Mouse (Mus musculus) liver, adult 2 months (tissue): ENCODE measurements around the gene Plcb4. TPM values are rescaled to one million over a fixed set of nuclear protein-coding genes. Genes with fewer than 3 reads are reported as not detected.

Source experiments
- DNase-seq: peaks from one replicate; pipeline ENCODE4 v3.0.0-alpha.2; 2011; ENCODE audit warnings: low read depth, low spot score; ENCODE audit errors: extremely low read depth
- H3K27ac ChIP-seq: fragments of 200-500 bp; replicated peaks from 2 replicates; pipeline ENCODE4 v1.5.1; 2012; ENCODE audit warnings: low read depth, mild to moderate bottlenecking, control low read depth, inconsistent platforms, low read length; ENCODE audit not compliant: insufficient read depth
- H3K27me3 ChIP-seq: fragments of 200-500 bp; 2 replicates; pipeline ENCODE4 v1.6.1; 2012; ENCODE audit warnings: mild to moderate bottlenecking, moderate library complexity, low read length, inconsistent platforms; ENCODE audit not compliant: control insufficient read depth, insufficient read depth
- H3K36me3 ChIP-seq: fragments of 200-500 bp; 2 replicates; pipeline ENCODE4 v1.6.1; 2012; ENCODE audit warnings: low read length, inconsistent platforms; ENCODE audit not compliant: control insufficient read depth, insufficient read depth
- H3K4me1 ChIP-seq: fragments of 200-500 bp; 2 replicates; pipeline ENCODE4 v1.6.1; 2011; ENCODE audit warnings: low read length; ENCODE audit not compliant: control insufficient read depth, insufficient read depth
- H3K4me3 ChIP-seq: fragments of 200-500 bp; 2 replicates; pipeline ENCODE4 v1.5.1; 2011; ENCODE audit warnings: low read depth, mild to moderate bottlenecking, control low read depth, low read length, moderate library complexity; ENCODE audit not compliant: insufficient read depth
- H3K79me2 ChIP-seq: fragments of 200-500 bp; 2 replicates; pipeline ENCODE4 v1.6.1; 2012; ENCODE audit warnings: inconsistent platforms, mild to moderate bottlenecking, low read length, moderate library complexity; ENCODE audit not compliant: control insufficient read depth, insufficient read depth
- H3K9ac ChIP-seq: fragments of 200-500 bp; 2 replicates; pipeline ENCODE4 v1.6.1; 2012; ENCODE audit warnings: low read depth, mild to moderate bottlenecking, control low read depth, inconsistent platforms, low read length
- CTCF ChIP-seq: fragments of 200-500 bp; IDR thresholded peaks from 2 replicates; pipeline ENCODE4 v1.5.1; 2011; ENCODE audit warnings: low read depth, low read length, control low read depth
- POLR2A ChIP-seq: fragments of 200-500 bp; IDR thresholded peaks from 2 replicates; pipeline ENCODE4 v1.6.1; 2011; ENCODE audit warnings: low read length, control low read depth; ENCODE audit not compliant: insufficient read depth; ENCODE audit errors: extremely low read depth
- WGBS: fragments of 180-500 bp; shearing (Covaris S2); methylation state at CpG from one replicate; pipeline ENCODE4 v1.1.7; 2018; 5-methylcytosine and 5-hydroxymethylcytosine counted together
- polyA plus RNA-seq: library from polyadenylated mRNA; depleted of rRNA; stranded (reverse); fragments of >200 nt; gene quantifications from 2 replicates; pipeline ENCODE4 v1.2.3, GENCODE M21; 2012
- total RNA-seq: library from RNA; depleted of rRNA; stranded (reverse); fragments of >200 nt; gene quantifications from 2 replicates; pipeline ENCODE4 v1.2.3, GENCODE M21; 2014

Plcb4 gene
- total and polyA plus RNA-seq, 2 experiments: 0.88 to 4.3 TPM

DNA sequence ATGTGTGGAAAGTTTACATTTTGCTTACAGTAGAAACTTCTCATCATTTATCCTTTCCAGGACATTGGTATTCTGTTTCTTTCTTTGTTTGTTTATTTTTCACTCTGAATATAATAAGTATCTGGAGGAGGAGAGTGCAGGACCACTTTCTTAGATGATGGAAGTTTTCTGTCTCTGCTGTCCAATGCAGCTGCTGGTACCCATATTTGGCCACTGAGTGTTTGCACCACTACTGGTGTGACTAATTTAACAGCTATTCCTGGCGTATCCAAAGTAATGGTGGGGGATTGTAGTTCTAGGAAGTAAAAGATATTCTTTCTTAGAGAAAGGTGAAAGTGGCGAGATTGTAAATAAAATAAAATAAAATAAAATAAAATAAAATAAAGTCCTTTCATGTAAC is 21.6 kb upstream of the Plcb4 start:
- Histone ChIP-seq H3K4me1 (no peaks in the 10 kb centered on the region), H3K4me3 (no peak overlapping the region), H3K27ac (no peak overlapping the region), H3K27me3 (no peaks in the 10 kb centered on the region), H3K79me2 (no peaks in the 10 kb centered on the region), H3K9ac (no peak overlapping the region), H3K36me3 (no peaks in the 10 kb centered on the region)
- TF ChIP-seq POLR2A (no peak), CTCF (no peak)
- 91% methylated on average over 2 of the region's 2 CpGs for WGBS
- DNase-seq: no peak

DNA sequence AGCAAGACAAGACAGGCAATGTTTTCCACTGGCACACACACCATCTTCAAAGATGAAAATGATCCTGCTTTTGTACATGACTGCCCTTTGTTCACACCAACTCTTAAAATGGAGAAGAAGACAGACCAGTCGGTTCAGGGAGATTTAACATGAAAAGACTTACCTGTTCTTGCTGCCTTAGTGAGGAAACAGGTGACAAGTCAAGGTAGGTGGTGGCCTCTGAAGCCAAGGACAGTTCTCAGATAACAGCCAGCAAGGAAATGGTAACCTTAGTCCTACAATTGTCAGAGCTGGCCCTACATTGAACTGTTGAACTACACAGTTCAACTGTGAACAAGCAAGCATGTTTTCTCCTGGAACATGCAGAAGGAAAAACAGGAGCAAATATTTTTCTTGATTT is 17.8 kb upstream of the Plcb4 start:
- no peak overlapping the region for H3K9ac ChIP-seq
- TF ChIP-seq POLR2A: no peak
- TF ChIP-seq CTCF: no peak
- H3K27me3 ChIP-seq: no peaks in the 10 kb centered on the region
- no peak overlapping the region for H3K27ac ChIP-seq
- no peak for DNase-seq
- WGBS: 85% methylated on average over 1 of the region's 1 CpGs
- no peaks in the 10 kb centered on the region for H3K36me3 ChIP-seq
- H3K79me2 ChIP-seq: no peaks in the 10 kb centered on the region
- H3K4me1 ChIP-seq: no peaks in the 10 kb centered on the region
- no peak overlapping the region for H3K4me3 ChIP-seq

DNA sequence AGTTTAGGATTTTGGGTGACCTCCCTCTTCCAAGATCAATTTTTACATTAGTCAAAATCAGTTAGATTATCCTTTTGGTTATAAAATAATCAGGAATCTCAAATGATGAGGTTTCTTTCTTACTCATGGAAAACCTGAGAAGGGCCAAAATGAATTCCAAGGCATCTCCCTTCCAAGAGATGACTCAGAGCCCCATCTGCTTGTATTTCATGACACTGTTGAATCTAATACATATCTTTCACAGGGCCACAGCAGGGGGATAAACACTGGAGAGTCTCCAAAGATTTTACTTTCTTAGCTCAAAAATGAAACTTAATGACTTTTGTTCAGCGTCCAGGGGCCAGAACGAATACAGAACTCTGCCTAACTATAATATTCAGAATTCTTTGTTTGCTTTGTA is 17.2 kb upstream of the Plcb4 start:
- Histone ChIP-seq H3K4me1 (no peaks in the 10 kb centered on the region), H3K27ac (no peak overlapping the region), H3K36me3 (no peaks in the 10 kb centered on the region), H3K27me3 (no peaks in the 10 kb centered on the region), H3K9ac (no peak overlapping the region), H3K79me2 (no peaks in the 10 kb centered on the region), H3K4me3 (no peak overlapping the region)
- TF ChIP-seq CTCF (no peak), POLR2A (no peak)
- DNase-seq: no peak
- 85% methylated on average over 2 of the region's 2 CpGs for WGBS

DNA sequence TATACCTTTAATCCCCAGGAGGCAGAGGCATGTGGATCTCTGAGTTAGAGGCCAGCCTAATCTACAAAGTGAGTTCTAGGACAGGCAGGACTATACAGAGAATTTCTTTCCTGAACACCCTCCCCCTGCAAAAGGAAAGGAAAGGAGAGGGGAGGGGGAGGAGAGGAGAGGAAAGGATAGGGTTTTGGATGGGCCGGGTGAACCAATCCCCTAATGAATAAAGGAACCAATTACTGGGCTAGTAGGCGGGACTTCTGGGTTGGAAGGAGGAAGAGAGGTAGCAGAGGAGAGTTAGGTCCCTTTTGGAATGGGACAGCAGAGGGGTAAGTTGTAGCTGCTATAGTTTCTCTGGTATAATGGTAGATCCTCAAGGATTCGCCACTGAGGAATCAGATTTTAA is 12.6 kb upstream of the Plcb4 start:
- no peak overlapping the region for H3K9ac ChIP-seq
- H3K79me2 ChIP-seq: no peaks in the 10 kb centered on the region
- TF ChIP-seq POLR2A (no peak), CTCF (no peak)
- 85% methylated on average over 3 of the region's 3 CpGs for WGBS
- H3K27ac ChIP-seq: no peak overlapping the region
- no peak overlapping the region for H3K4me3 ChIP-seq
- no peaks in the 10 kb centered on the region for H3K27me3 ChIP-seq
- H3K4me1 ChIP-seq: no peaks in the 10 kb centered on the region
- no peak for DNase-seq
- no peaks in the 10 kb centered on the region for H3K36me3 ChIP-seq

DNA sequence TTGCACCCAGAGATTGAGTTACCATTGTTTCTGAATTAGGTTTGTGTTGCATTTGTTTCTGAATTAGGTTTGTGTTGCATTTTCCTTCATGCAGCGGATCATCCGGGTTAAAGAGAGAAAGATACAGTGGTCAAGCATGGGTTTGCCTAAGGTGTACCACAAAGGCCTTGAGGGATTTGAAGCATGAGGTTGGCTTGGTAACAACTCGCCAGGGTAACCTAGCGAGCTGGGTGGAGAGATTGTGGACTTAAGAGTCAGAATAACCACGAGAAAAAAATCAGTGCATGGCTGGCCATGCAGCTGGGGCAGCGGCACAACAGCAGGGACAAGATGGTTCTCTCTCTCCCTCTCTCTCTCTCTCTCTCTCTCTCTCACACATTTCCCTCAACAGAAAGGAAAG is 12.2 kb upstream of the Plcb4 start:
- no peaks in the 10 kb centered on the region for H3K36me3 ChIP-seq
- no peak for DNase-seq
- no peak overlapping the region for H3K27ac ChIP-seq
- WGBS: 87% methylated on average over 6 of the region's 6 CpGs
- no peaks in the 10 kb centered on the region for H3K4me1 ChIP-seq
- H3K9ac ChIP-seq: no peak overlapping the region
- no peaks in the 10 kb centered on the region for H3K27me3 ChIP-seq
- H3K4me3 ChIP-seq: no peak overlapping the region
- TF ChIP-seq CTCF: no peak
- no peak for TF ChIP-seq POLR2A
- H3K79me2 ChIP-seq: no peaks in the 10 kb centered on the region

DNA sequence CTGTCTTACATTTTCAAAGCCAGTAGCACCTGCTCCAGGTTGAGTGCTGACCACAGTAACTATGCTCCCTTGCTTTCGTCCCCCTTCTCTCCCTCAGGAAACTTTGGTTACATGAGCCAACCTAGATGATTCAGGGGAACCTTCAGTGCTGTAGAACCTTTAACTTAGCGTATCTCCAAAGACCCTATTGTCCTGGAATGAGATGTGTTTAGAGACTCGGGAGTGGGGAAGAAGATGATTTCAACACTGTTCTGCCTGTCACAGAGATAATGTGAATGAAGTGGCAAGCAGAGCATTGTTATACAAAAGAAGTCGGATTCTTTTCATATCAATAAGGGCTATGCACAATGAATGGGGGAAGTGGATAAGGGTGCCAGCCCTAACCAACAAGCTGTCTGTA is 10.8 kb upstream of the Plcb4 start:
- Histone ChIP-seq H3K4me1 (no peaks in the 10 kb centered on the region), H3K27me3 (no peaks in the 10 kb centered on the region), H3K27ac (no peak overlapping the region), H3K79me2 (no peaks in the 10 kb centered on the region), H3K4me3 (no peak overlapping the region), H3K9ac (no peak overlapping the region), H3K36me3 (no peaks in the 10 kb centered on the region)
- TF ChIP-seq CTCF: no peak
- no peak for TF ChIP-seq POLR2A
- 79% methylated on average over 4 of the region's 4 CpGs for WGBS
- DNase-seq: no peak

DNA sequence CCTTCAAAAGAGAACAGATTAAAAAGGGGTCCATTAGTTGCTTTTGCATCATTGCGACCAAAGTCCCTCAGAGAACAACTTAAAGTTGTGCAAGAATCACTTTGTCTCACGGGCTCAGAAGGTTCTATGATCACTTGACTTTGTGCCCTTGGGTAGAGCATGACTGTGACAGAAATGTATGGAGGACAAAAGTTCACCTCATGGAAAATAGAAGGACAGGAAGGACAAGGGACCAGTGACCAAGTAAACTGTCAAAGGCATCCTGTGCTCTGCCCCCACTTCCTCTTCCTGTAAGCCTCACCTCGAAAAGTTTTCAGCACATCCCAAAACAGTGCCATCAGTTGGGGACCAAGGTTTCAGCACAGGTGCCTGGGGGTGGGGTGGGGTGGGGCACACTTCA is 7.9 kb upstream of the Plcb4 start:
- no peaks in the 10 kb centered on the region for H3K36me3 ChIP-seq
- H3K9ac ChIP-seq: no peak overlapping the region
- H3K4me1 ChIP-seq: no peaks in the 10 kb centered on the region
- H3K27ac ChIP-seq: no peak overlapping the region
- no peak overlapping the region for H3K4me3 ChIP-seq
- WGBS: 66% methylated on average over 3 of the region's 3 CpGs
- H3K27me3 ChIP-seq: no peaks in the 10 kb centered on the region
- no peak for DNase-seq
- H3K79me2 ChIP-seq: no peaks in the 10 kb centered on the region
- TF ChIP-seq CTCF: no peak
- no peak for TF ChIP-seq POLR2A
